Mouse (Mus musculus): Measurements from ENCODE around the gene Prss34. TPM values are rescaled to one million over a fixed set of nuclear protein-coding genes. Genes with fewer than 3 reads are reported as not detected.

Prss34 gene
- 0.51 and 0.79 TPM in 2 replicates for polyA plus RNA-seq (2015; fragmentation: Nextera tagmentation; extraction: Ambion mirVana)

GRCm38 (mm10) chr17:25298094-25298493, at the start of gene Prss34:
Prss34 (plus strand) TSS chr17:25298394.
- WGBS = 75% methylated on average over 5 of the region's 5 CpGs
- no peak within 1 kb of the TSS for H3K4me3 ChIP-seq
- no peak for ATAC-seq (ENCODE audit: insufficient number of reproducible peaks, insufficient read depth, low FRiP score, low TSS enrichment, low read depth)

DNA sequence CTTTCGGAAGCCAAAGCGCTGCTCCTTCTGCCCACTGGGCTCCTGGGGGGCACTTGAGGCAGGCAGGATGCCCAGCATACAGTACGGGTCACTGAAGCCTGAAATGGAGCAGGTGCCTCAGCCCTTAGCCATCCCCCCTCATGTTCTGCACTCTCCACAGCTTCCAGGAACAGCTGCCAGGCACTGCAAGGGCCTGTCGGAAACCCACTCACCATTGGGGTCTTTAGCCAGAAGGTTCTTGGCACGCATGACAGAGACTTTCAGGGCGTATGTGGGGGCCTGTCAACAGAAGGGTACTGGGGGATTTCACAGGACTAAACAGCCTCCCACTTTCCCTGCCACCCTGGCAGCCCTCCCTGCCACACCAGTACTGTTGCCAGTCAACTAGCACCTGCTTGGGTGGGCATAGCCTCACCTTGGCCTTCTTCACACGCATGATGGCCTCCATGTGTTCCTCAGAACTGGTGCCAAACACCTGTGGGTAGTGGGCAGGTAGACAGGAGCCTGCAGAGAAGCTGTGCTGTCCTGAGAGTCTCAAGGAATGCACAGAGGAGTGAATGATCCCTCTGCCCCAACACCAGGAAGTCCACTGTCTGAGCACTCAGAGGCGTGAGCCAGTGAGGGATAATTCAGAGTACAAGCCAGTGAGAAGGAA, 47.9 kb upstream of the Prss34 start:
- Histone ChIP-seq H3K4me1 (peaks cover 5% of the 10 kb centered on the region; the same call in 1 of the 2 replicates), H3K27me3 (peaks cover 39% of the 10 kb centered on the region), H3K36me3 (0 out of 2 replicates have a peak, but pooled peaks cover under 1% of the 10 kb centered on the region), H3K4me2 (no peak overlapping the region), H3K4me3 (no peak overlapping the region), H3K9me3 (no peaks in the 10 kb centered on the region), H3K27ac (no peak overlapping the region), H3K9ac (no peak overlapping the region)
- ATAC-seq (ENCODE audit: insufficient number of reproducible peaks, insufficient read depth, low FRiP score, low TSS enrichment, low read depth) = no peak
- 79% methylated on average over 8 of the region's 8 CpGs for WGBS

More at GRCm38 (mm10) chr17:25298094-25298493, at the start of gene Prss34:
- H3K27ac ChIP-seq = no peak within 1 kb of the TSS
- no peaks in the 10 kb centered on the region for H3K9me3 ChIP-seq
- H3K4me1 ChIP-seq = no peaks in the 10 kb centered on the region
- H3K9ac ChIP-seq = no peak within 1 kb of the TSS
- H3K36me3 ChIP-seq = no peaks in the 10 kb centered on the region
- H3K27me3 ChIP-seq = no peaks in the 10 kb centered on the region
- H3K4me2 ChIP-seq = no peak within 1 kb of the TSS

- no peak for ATAC-seq (ENCODE audit: insufficient number of reproducible peaks, insufficient read depth, low FRiP score, low TSS enrichment, low read depth)
- no peaks in the 10 kb centered on the region for H3K36me3 ChIP-seq
Measured at GRCm38 (mm10) chr17:25252643-25253042, 45.6 kb upstream of the Prss34 start.

DNA sequence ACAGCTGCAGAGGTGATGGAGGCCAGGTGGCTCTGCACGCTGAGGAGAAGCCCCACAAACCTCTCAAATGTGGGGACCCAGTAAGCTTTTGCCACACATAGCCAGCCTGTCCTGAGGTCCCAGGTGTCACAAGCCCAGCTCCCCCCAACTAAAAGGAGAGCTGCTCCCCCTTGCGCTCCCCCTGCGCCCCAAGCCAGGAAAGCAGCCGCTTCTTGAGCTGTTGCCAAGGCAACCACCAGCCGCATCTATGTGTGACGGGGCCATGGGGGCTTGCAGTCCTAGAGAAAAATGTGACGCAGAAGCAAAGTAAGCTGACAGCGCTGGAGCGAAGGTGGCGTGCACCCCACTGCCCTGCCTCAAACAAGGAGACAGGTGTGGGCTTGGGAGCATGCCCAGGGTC, 44.4 kb upstream of the Prss34 start:
- Histone ChIP-seq H3K27ac (no peak overlapping the region), H3K27me3 (peaks cover 55% of the 10 kb centered on the region), H3K9ac (peak overlapping the region; percentile 4; the same call in 1 of the 2 replicates), H3K4me2 (no peak overlapping the region), H3K4me1 (peaks cover 23% of the 10 kb centered on the region), H3K36me3 (peaks cover 3% of the 10 kb centered on the region), H3K9me3 (no peaks in the 10 kb centered on the region), H3K4me3 (no peak overlapping the region)
- ATAC-seq (ENCODE audit: insufficient number of reproducible peaks, insufficient read depth, low FRiP score, low TSS enrichment, low read depth) = no peak
- 27% methylated on average over 10 of the region's 10 CpGs for WGBS

More at GRCm38 (mm10) chr17:25252643-25253042, 45.6 kb upstream of the Prss34 start:
- Histone ChIP-seq H3K27ac (no peak overlapping the region), H3K4me2 (no peak overlapping the region), H3K4me3 (no peak overlapping the region), H3K27me3 (peaks cover 55% of the 10 kb centered on the region), H3K9me3 (no peaks in the 10 kb centered on the region), H3K9ac (no peak overlapping the region), H3K4me1 (peaks cover 18% of the 10 kb centered on the region)
- 52% methylated on average over 3 of the region's 3 CpGs for WGBS

GRCm38 (mm10) chr17:25255110-25255509, 43.1 kb upstream of the Prss34 start:
- no peak for ATAC-seq (ENCODE audit: insufficient number of reproducible peaks, insufficient read depth, low FRiP score, low TSS enrichment, low read depth)
- Histone ChIP-seq H3K27ac (no peak overlapping the region), H3K9me3 (no peaks in the 10 kb centered on the region), H3K36me3 (peaks cover 16% of the 10 kb centered on the region), H3K4me3 (no peak overlapping the region), H3K9ac (no peak overlapping the region), H3K27me3 (peaks cover 55% of the 10 kb centered on the region), H3K4me2 (no peak overlapping the region), H3K4me1 (peaks cover 23% of the 10 kb centered on the region)
- WGBS = 55% methylated on average over 2 of the region's 2 CpGs

- no peak within 1 kb of the TSS for H3K27ac ChIP-seq
- H3K9ac ChIP-seq = peak within 1 kb of the TSS; percentile 67
- peaks cover 19% of the 10 kb centered on the region for H3K36me3 ChIP-seq
- H3K4me2 ChIP-seq = peak within 1 kb of the TSS; percentile 75
- WGBS = 4% methylated on average over 25 of the region's 35 CpGs
- ATAC-seq (ENCODE audit: insufficient number of reproducible peaks, insufficient read depth, low FRiP score, low TSS enrichment, low read depth) = peak; percentile 59; the same call in 1 of the 2 replicates
- H3K4me1 ChIP-seq = peaks cover 23% of the 10 kb centered on the region
- H3K9me3 ChIP-seq = no peaks in the 10 kb centered on the region
- peak within 1 kb of the TSS; percentile 46 for H3K4me3 ChIP-seq
- H3K27me3 ChIP-seq = peaks cover 46% of the 10 kb centered on the region
Measured at GRCm38 (mm10) chr17:25256140-25256754, 41.9 kb upstream of the Prss34 start, which contains the start of gene Baiap3. Baiap3 (minus strand) TSS chr17:25256364.

- 59% methylated on average over 6 of the region's 6 CpGs for WGBS
- ATAC-seq (ENCODE audit: insufficient number of reproducible peaks, insufficient read depth, low FRiP score, low TSS enrichment, low read depth) = no peak
- Histone ChIP-seq H3K27ac (no peak overlapping the region), H3K4me1 (peaks cover 23% of the 10 kb centered on the region), H3K36me3 (peaks cover 25% of the 10 kb centered on the region), H3K9me3 (no peaks in the 10 kb centered on the region), H3K4me2 (no peak overlapping the region), H3K4me3 (no peak overlapping the region), H3K27me3 (peaks cover 40% of the 10 kb centered on the region), H3K9ac (no peak overlapping the region)
Measured at GRCm38 (mm10) chr17:25257804-25258261, 40.4 kb upstream of the Prss34 start.

- H3K4me1 ChIP-seq = 0 out of 2 replicates have a peak, but pooled peaks cover under 1% of the 10 kb centered on the region
- no peak overlapping the region for H3K4me3 ChIP-seq
- no peak overlapping the region for H3K4me2 ChIP-seq
- H3K9me3 ChIP-seq = no peaks in the 10 kb centered on the region
- H3K27me3 ChIP-seq = no peaks in the 10 kb centered on the region
- no peak overlapping the region for H3K9ac ChIP-seq
- WGBS = 85% methylated on average over 3 of the region's 3 CpGs
- ATAC-seq (ENCODE audit: insufficient number of reproducible peaks, insufficient read depth, low FRiP score, low TSS enrichment, low read depth) = no peak
- H3K27ac ChIP-seq = no peak overlapping the region
- H3K36me3 ChIP-seq = peaks cover 81% of the 10 kb centered on the region
Measured at GRCm38 (mm10) chr17:25264453-25264852, 33.7 kb upstream of the Prss34 start.

DNA sequence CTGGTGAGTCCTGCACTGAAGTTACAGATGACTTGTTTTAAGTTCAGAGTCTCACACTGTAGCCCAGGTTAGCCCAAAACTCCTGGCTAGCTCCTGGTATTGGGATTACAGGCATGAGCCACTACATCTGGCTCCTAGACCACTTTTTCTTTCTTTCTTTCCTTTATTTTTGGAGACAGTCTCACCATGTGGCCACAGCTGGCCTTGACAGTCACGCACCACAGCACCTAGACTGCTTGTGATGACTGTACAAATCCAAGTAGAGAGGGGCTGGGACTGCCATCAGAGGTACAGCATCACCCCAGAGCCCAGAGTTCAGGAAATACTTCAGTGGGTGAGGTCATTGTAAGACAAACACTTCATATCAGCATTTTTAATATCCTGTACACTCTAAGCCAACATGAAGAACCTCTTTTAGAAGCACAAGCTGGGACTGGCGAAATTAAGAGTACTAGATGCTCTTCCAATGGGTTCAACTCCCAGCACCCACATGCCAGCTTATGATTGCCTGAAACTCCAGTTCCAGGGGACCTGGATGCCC, 27.3 kb upstream of the Prss34 start:
- Histone ChIP-seq H3K4me3 (peak overlapping the region; percentile 98), H3K27ac (no peak overlapping the region), H3K9ac (peak overlapping the region; percentile 97), H3K27me3 (no peaks in the 10 kb centered on the region), H3K9me3 (no peaks in the 10 kb centered on the region), H3K4me2 (peak overlapping the region; percentile 96), H3K36me3 (peaks cover 47% of the 10 kb centered on the region), H3K4me1 (peaks cover 34% of the 10 kb centered on the region)
- 90% methylated on average over 2 of the region's 2 CpGs for WGBS
- ATAC-seq (ENCODE audit: insufficient number of reproducible peaks, insufficient read depth, low FRiP score, low TSS enrichment, low read depth) = no peak

GRCm38 (mm10) chr17:25272326-25272725, 25.9 kb upstream of the Prss34 start:
- Histone ChIP-seq H3K4me2 (peak overlapping the region; percentile 96), H3K27me3 (no peaks in the 10 kb centered on the region), H3K9me3 (no peaks in the 10 kb centered on the region), H3K9ac (peak overlapping the region; percentile 97), H3K4me3 (peak overlapping the region; percentile 98), H3K4me1 (peaks cover 34% of the 10 kb centered on the region), H3K36me3 (peaks cover 32% of the 10 kb centered on the region), H3K27ac (peak overlapping the region; percentile 98)
- under 1% methylated on average over 10 of the region's 10 CpGs for WGBS
- ATAC-seq (ENCODE audit: insufficient number of reproducible peaks, insufficient read depth, low FRiP score, low TSS enrichment, low read depth) = no peak

DNA sequence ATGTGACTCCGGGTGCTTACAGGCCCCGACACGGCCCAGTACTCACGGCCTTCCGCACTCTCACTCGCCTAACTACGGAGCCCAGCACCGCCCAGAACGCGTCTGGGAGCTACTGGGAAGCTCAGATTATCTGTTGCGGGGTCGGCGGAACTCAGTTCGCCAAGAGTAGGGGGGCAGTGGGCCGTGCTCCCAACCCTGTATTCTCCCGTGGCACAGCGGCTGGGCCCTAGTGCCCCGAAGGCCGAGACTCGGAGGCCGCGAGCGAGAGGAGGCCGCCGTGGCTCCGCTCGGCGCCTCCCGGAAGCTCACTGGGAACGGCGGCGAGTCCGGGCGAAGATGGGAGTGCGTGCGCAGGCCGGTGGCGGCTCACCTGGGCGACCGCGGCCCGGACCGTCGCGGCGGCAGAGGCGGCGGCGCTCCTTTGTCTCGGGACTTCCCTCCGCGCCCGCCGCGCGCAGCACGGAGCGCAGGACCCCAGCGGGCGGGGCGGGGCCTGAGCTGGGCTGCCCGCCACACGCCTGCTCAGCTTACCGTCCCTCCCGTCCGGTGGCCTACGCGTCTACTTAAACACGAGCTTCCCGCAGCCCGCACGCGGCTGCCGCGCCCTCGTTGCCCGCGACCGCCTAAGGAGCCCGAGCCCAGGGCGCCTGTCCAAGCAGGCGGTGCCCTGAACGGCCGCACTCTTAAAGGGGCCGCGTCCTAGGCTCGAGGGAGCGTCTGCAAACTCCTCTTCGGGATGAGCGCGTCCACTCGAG, 25.1 kb upstream of the Prss34 start:
- under 1% methylated on average over 89 of the region's 92 CpGs for WGBS
- H3K4me1 ChIP-seq = peaks cover 34% of the 10 kb centered on the region
- H3K27me3 ChIP-seq = no peaks in the 10 kb centered on the region
- H3K9me3 ChIP-seq = no peaks in the 10 kb centered on the region
- H3K4me2 ChIP-seq = peak overlapping the region; percentile 96
- H3K4me3 ChIP-seq = peak overlapping the region; percentile 98
- peak overlapping the region; percentile 98 for H3K27ac ChIP-seq
- H3K9ac ChIP-seq = peak overlapping the region; percentile 97
- ATAC-seq (ENCODE audit: insufficient number of reproducible peaks, insufficient read depth, low FRiP score, low TSS enrichment, low read depth) = peak; percentile 93
- peaks cover 24% of the 10 kb centered on the region for H3K36me3 ChIP-seq
